Mouse (Mus musculus) heart, embryonic 14.5 days (tissue): ENCODE data around the gene Rpl7a. TPM values are rescaled to one million over a fixed set of nuclear protein-coding genes. Genes with fewer than 3 reads are reported as not detected.

Experiments
- polyA plus RNA-seq: library from polyadenylated mRNA; unstranded; fragments of >200 nt; fragmentation: Nextera tagmentation; extraction: Ambion mirVana; gene quantifications from 2 replicates; pipeline ENCODE4 v1.2.1, GENCODE M21; 2014

Gene Rpl7a
- polyA plus RNA-seq, 1 experiment from 2014 or later, result 428 TPM

Other genes with a start within 250 kb of the Rpl7a start
- gene Lcn4, start 239.5 kb upstream of the Rpl7a start, polyA plus RNA-seq, result not detected in 2 replicates
- not detected in 2 replicates for gene Abo, start 45.8 kb upstream of the Rpl7a start, polyA plus RNA-seq
- 7.6 and 9.6 TPM in 2 replicates for gene Surf6, start 7.9 kb upstream of the Rpl7a start, polyA plus RNA-seq
- gene Med22, start 87 bp upstream of the Rpl7a start, polyA plus RNA-seq, result 34.3 and 38.2 TPM in 2 replicates
- gene Surf2, start 5.6 kb downstream of the Rpl7a start, polyA plus RNA-seq, result 26.2 and 28.4 TPM in 2 replicates
- 44.8 and 48.4 TPM in 2 replicates for gene Surf1, start 5.8 kb downstream of the Rpl7a start, polyA plus RNA-seq
- 162 and 171 TPM in 2 replicates for gene Surf4, start 23.2 kb downstream of the Rpl7a start, polyA plus RNA-seq
- gene Stkld1, start 23.3 kb downstream of the Rpl7a start, polyA plus RNA-seq, result not detected in 2 replicates
- gene Rexo4, start 53.6 kb downstream of the Rpl7a start, polyA plus RNA-seq, result 24.7 and 25.0 TPM in 2 replicates
- gene Adamts13, start 62.7 kb downstream of the Rpl7a start, polyA plus RNA-seq, result not detected in 2 replicates
- 38.5 and 40.9 TPM in 2 replicates for gene Cacfd1, start 99.2 kb downstream of the Rpl7a start, polyA plus RNA-seq
- gene Slc2a6, start 117.2 kb downstream of the Rpl7a start, polyA plus RNA-seq, result 0.24 TPM in 1 of 2 replicates, not detected in the other
- 0.22 TPM in 1 of 2 replicates, not detected in the other for gene Mymk, start 161.4 kb downstream of the Rpl7a start, polyA plus RNA-seq
- 12.6 and 15.0 TPM in 2 replicates for gene Adamtsl2, start 168.6 kb downstream of the Rpl7a start, polyA plus RNA-seq
- 0.66 and 0.70 TPM in 2 replicates for gene Fam163b, start 231.7 kb downstream of the Rpl7a start, polyA plus RNA-seq